Mouse (Mus musculus): ENCODE results near the gene Akap2. TPM values are rescaled to one million over a fixed set of nuclear protein-coding genes. Genes with fewer than 3 reads are reported as not detected.

Gene Akap2
- 6.0 TPM for polyA plus RNA-seq (2017; shearing (Covaris generic))

DNA sequence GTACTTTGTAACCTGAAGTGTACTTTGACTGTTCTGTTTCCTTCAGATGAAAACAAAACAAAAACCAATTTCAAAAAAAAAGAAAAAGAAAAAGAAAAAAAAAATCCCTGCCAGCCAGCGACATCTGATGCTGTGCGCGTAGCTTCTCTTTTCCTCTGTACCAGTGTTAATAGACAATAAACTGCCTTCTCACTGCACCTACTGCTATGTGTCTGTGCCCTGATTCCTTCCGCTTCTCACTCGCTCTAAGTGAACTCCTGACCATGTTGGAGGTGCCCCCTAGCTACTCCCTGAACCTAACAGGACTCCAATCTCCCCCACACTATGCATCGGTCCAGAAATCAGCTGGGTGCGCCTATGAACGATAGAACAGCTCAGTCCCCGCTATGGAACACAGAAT, at the start of gene Akap2:
TSS of gene Akap2 (plus strand) at position 304 of the 400 bp plus-strand sequence.

GRCm38 (mm10) chr4:57916201-57916661, 198.8 kb downstream of the Akap2 start, which contains the start of gene D630039A03Rik:
D630039A03Rik (minus strand) TSS chr4:57916297.

Other genes starting within 250 kb of the Akap2 start
- gene Pakap, start 149.5 kb upstream of the Akap2 start, polyA plus RNA-seq (2017; shearing (Covaris generic)) = 4.9 TPM
- 15.2 TPM for gene D630039A03Rik, start 198.6 kb downstream of the Akap2 start, polyA plus RNA-seq (2017; shearing (Covaris generic))
- gene Txn1, start 238.8 kb downstream of the Akap2 start, polyA plus RNA-seq (2017; shearing (Covaris generic)) = 208 TPM

Measured in activated CD4-positive, CD25-positive, alpha-beta regulatory T cell, adult 9 weeks (primary cell).